Mouse (Mus musculus): ENCODE measurements around the gene Lce1a2.
"Not testable (repeated sequence)": the region's sequence is repeated elsewhere in the genome, so short reads cannot be mapped to it uniquely, and the experiment has no call there.

Lce1a2 gene

GRCm38 (mm10) chr3:92670215-92670614 lies at the start of gene Lce1a2:
Gene Lce1a2, minus strand, starts transcription at chr3:92670315.
- no peak for DNase-seq (ENCODE audit: low read depth, low spot score)

GRCm38 (mm10) chr3:92715122-92715521 lies 45.0 kb upstream of the Lce1a2 start:
- no peak for DNase-seq (ENCODE audit: low read depth, low spot score)

GRCm38 (mm10) chr3:92708974-92709373 lies 38.9 kb upstream of the Lce1a2 start, which contains the start of gene Lce1e:
Gene Lce1e, minus strand, starts transcription at chr3:92709074.
- no peak for DNase-seq (ENCODE audit: low read depth, low spot score)

- no peak for DNase-seq (ENCODE audit: low read depth, low spot score)
Measured at GRCm38 (mm10) chr3:92694613-92695012, 24.5 kb upstream of the Lce1a2 start.

GRCm38 (mm10) chr3:92691688-92692087 lies 21.6 kb upstream of the Lce1a2 start:
- DNase-seq (ENCODE audit: low read depth, low spot score) = no peak

GRCm38 (mm10) chr3:92689154-92689553 lies 19.0 kb upstream of the Lce1a2 start:
- DNase-seq (ENCODE audit: low read depth, low spot score) = not testable (repeated sequence)

GRCm38 (mm10) chr3:92687110-92687509 lies 17.0 kb upstream of the Lce1a2 start, which contains the start of gene Lce1d:
Gene Lce1d, minus strand, starts transcription at chr3:92687210.
- no peak for DNase-seq (ENCODE audit: low read depth, low spot score)

- DNase-seq (ENCODE audit: low read depth, low spot score) = no peak
Measured at GRCm38 (mm10) chr3:92678947-92679346, 8.8 kb upstream of the Lce1a2 start, which contains the start of gene Lce1c. Gene Lce1c, plus strand, starts transcription at chr3:92679247.

- no peak for DNase-seq (ENCODE audit: low read depth, low spot score)
Measured at GRCm38 (mm10) chr3:92656826-92657225, 13.3 kb downstream of the Lce1a2 start, which contains the start of gene Lce1b. Gene Lce1b, minus strand, starts transcription at chr3:92656926.

- no peak for DNase-seq (ENCODE audit: low read depth, low spot score)
Measured at GRCm38 (mm10) chr3:92648207-92648606, 21.9 kb downstream of the Lce1a2 start, which contains the start of gene Lce1a1. Gene Lce1a1, minus strand, starts transcription at chr3:92648307.

GRCm38 (mm10) chr3:92639854-92640253 lies 30.3 kb downstream of the Lce1a2 start:
- no peak for DNase-seq (ENCODE audit: low read depth, low spot score)

- no peak for DNase-seq (ENCODE audit: low read depth, low spot score)
Measured at GRCm38 (mm10) chr3:92638653-92638991, 31.5 kb downstream of the Lce1a2 start.

- DNase-seq (ENCODE audit: low read depth, low spot score) = no peak
Measured at GRCm38 (mm10) chr3:92637745-92638652, 32.1 kb downstream of the Lce1a2 start.

- no peak for DNase-seq (ENCODE audit: low read depth, low spot score)
Measured at GRCm38 (mm10) chr3:92621560-92621959, 48.6 kb downstream of the Lce1a2 start, which contains the start of gene Lce6a. Gene Lce6a, minus strand, starts transcription at chr3:92621660.
